In genomic region chr2:17822621-17823006, GRCm38 (mm10) we compare ENCODE assay signal across 19 mouse cellular contexts.
DNase-seq lines count a peak whose midpoint lies in the region; ATAC-seq and TF ChIP-seq lines count a peak whose summit lies in the region.
"Had no signal": no experiment of that assay in that cellular context is flagged by ENCODE, and none has a peak within 500 bp of the region (broad histone marks: within the 10 kb centered on the region; RNA-seq: fewer than 3 reads in every experiment).

No protein-coding gene starts in this region.

- TF ChIP-seq POLR2A in heart, adult 2 months (IDR thresholded peaks at IDR 0.05; ENCODE audit: insufficient read depth, low read depth, low read length), result no peak

- H3K4me1 ChIP-seq in heart, adult 2 months (ENCODE audit: control insufficient read depth, insufficient read depth, low read length), result no peaks in the 10 kb centered on the region
- H3K4me1 ChIP-seq: embryonic facial prominence, embryonic 10.5 days; embryonic facial prominence, embryonic 12.5 days; forebrain, embryonic 13.5 days; forebrain, embryonic 15.5 days had no signal

- no peaks in the 10 kb centered on the region for H3K27me3 ChIP-seq in heart, adult 2 months (ENCODE audit: control insufficient read depth, insufficient read depth, low read length)
- H3K27me3 ChIP-seq: embryonic facial prominence, embryonic 12.5 days; forebrain, embryonic 13.5 days; forebrain, embryonic 15.5 days had no signal

- no peak overlapping the region for H3K27ac ChIP-seq in heart, adult 2 months
- H3K27ac ChIP-seq: embryonic facial prominence, embryonic 10.5 days; embryonic facial prominence, embryonic 12.5 days; forebrain, embryonic 13.5 days; forebrain, embryonic 15.5 days had no signal

- TF ChIP-seq CTCF in heart, adult 2 months (IDR thresholded peaks at IDR 0.05), result no peak

- H3K9ac ChIP-seq in heart, adult 2 months (ENCODE audit: low read depth, low read length), result no peak overlapping the region
- H3K9ac ChIP-seq: embryonic facial prominence, embryonic 12.5 days; forebrain, embryonic 13.5 days; forebrain, embryonic 15.5 days had no signal

- H3K79me2 ChIP-seq in heart, adult 2 months (replicated peaks; ENCODE audit: control insufficient read depth, insufficient read depth, low read length), result no peaks in the 10 kb centered on the region

- no peak overlapping the region for H3K4me3 ChIP-seq in heart, adult 2 months
- H3K4me3 ChIP-seq: embryonic facial prominence, embryonic 10.5 days; embryonic facial prominence, embryonic 12.5 days; forebrain, embryonic 13.5 days; forebrain, embryonic 15.5 days had no signal

- TF ChIP-seq EP300 in heart, adult 2 months (IDR thresholded peaks at IDR 0.05; ENCODE audit: insufficient read depth, low read depth, low read length), result no peak

- intact Hi-C loops in heart, adult 2 months (cut with DNase I), result no loop called here

- no peaks in the 10 kb centered on the region for H3K36me3 ChIP-seq in heart, adult 2 months (ENCODE audit: control insufficient read depth, insufficient read depth, low read length)
- H3K36me3 ChIP-seq: embryonic facial prominence, embryonic 10.5 days; embryonic facial prominence, embryonic 12.5 days; forebrain, embryonic 15.5 days had no signal

- 90% methylated on average over 4 of the region's 4 CpGs for whole genome bisulfite sequencing in heart, adult 2 months

- no peak for DNase-seq in heart, adult 2 months
- DNase-seq in layer of hippocampus, postnatal 14 days (ENCODE audit: low spot score in 2 of 2), result no peak
- no peak for DNase-seq in left cerebral cortex, adult 11 months (ENCODE audit: low spot score)
- DNase-seq: adrenal gland, adult 2 months; adrenal gland, postnatal 10 days; adrenal gland, postnatal 25 days; cerebellum, adult 11 months; cerebellum, adult 18-20 months; cerebellum, adult 8-10 months; cerebellum, adult 9-11 months; cerebellum, postnatal 14 days; cerebellum, postnatal 36 days had no signal

- peak; percentile 79 for ATAC-seq in common myeloid progenitor, adult 5-6 weeks (replicated peaks; ENCODE audit: low read depth, poor library complexity, severe bottlenecking)
- ATAC-seq in granulocyte monocyte progenitor cell, adult 5-6 weeks (replicated peaks; ENCODE audit: poor library complexity, severe bottlenecking), result peak; percentile 77
- peak; percentile 62 for ATAC-seq in megakaryocyte, adult 5-6 weeks (ENCODE audit: poor library complexity, severe bottlenecking)
- ATAC-seq: forebrain, embryonic 13.5 days; forebrain, embryonic 15.5 days had no signal
